ENCODE assay signal across 21 mouse cellular contexts in the genomic region with DNA sequence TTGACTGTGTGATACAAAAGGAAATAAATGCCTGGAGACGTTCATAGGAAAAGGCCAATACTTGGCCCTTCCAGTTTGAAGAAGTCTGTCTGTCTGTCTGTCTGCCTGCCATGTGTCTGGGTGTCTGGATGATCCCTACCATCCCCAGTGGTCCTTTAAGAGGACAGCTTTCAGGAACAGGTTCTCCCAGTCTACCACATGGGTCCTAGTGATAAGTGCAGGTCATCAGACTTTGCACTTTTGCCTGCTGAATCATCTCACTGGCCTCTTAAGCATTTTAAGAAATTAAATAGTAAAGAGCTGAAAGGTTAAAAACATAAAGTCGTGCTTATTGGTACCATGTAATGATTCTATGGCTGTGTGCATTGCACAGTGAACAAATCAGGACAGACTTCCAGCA. TPM values are rescaled to one million over a fixed set of nuclear protein-coding genes. Genes with fewer than 3 reads are reported as not detected.
DNase-seq lines count a peak whose midpoint lies in the region; ATAC-seq and TF ChIP-seq lines count a peak whose summit lies in the region.
"Had no signal": no experiment of that assay in that cellular context is flagged by ENCODE, and none has a peak within 500 bp of the region (broad histone marks: within the 10 kb centered on the region; RNA-seq: fewer than 3 reads in every experiment).

No protein-coding gene starts in this region.

- no peak for DNase-seq in embryo, embryonic 11 days
- DNase-seq in retina, postnatal 1 day = no peak
- DNase-seq: adrenal gland, adult 2 months; adrenal gland, adult 8-10 months; adrenal gland, postnatal 10 days; adrenal gland, postnatal 14 days; adrenal gland, postnatal 25 days; adrenal gland, postnatal 36 days; B cell, adult 2 months; cerebellum, adult 11 months; cerebellum, adult 11-12 months; cerebellum, adult 18-20 months had no signal

- no peak overlapping the region for H3K27ac ChIP-seq in intestine, embryonic 15.5 days
- peak overlapping the region; percentile 29; the same call in 1 of the 2 replicates for H3K27ac ChIP-seq in intestine, embryonic 16.5 days (ENCODE audit: low read length)
- no peak overlapping the region for H3K27ac ChIP-seq in intestine, postnatal 0 days (ENCODE audit: low read depth, low read length)
- H3K27ac ChIP-seq in forebrain, embryonic 12.5 days = no peak overlapping the region

- peak; percentile 82 for ATAC-seq in intestine, embryonic 15.5 days
- peak; percentile 86 for ATAC-seq in intestine, embryonic 16.5 days
- peak; percentile 83 for ATAC-seq in intestine, postnatal 0 days
- no peak for ATAC-seq in forebrain, embryonic 12.5 days (ENCODE audit: low FRiP score)
- ATAC-seq: activated CD4-positive, CD25-positive, alpha-beta regulatory T cell, adult 4 months; CD4-positive, CD25-positive, alpha-beta regulatory T cell, adult 4 months; Patski had no signal

- no peaks in the 10 kb centered on the region for H3K9me3 ChIP-seq in intestine, embryonic 15.5 days
- no peaks in the 10 kb centered on the region for H3K9me3 ChIP-seq in intestine, embryonic 16.5 days (ENCODE audit: control insufficient read depth, low read length)
- H3K9me3 ChIP-seq in intestine, postnatal 0 days (ENCODE audit: control insufficient read depth) = no peaks in the 10 kb centered on the region
- H3K9me3 ChIP-seq in forebrain, embryonic 12.5 days = no peaks in the 10 kb centered on the region

- no peak overlapping the region for H3K9ac ChIP-seq in intestine, embryonic 15.5 days
- H3K9ac ChIP-seq in intestine, embryonic 16.5 days (ENCODE audit: low read depth, low read length) = no peak overlapping the region
- H3K9ac ChIP-seq in intestine, postnatal 0 days (ENCODE audit: low read depth, low read length) = no peak overlapping the region
- no peak overlapping the region for H3K9ac ChIP-seq in forebrain, embryonic 12.5 days

- WGBS in intestine, embryonic 15.5 days = 48% methylated on average over 2 of the region's 2 CpGs
- WGBS in intestine, embryonic 16.5 days = 58% methylated on average over 2 of the region's 2 CpGs
- 38% methylated on average over 2 of the region's 2 CpGs for WGBS in intestine, postnatal 0 days
- WGBS in forebrain, embryonic 12.5 days = 77% methylated on average over 2 of the region's 2 CpGs

- no peaks in the 10 kb centered on the region for H3K36me3 ChIP-seq in intestine, embryonic 15.5 days
- no peaks in the 10 kb centered on the region for H3K36me3 ChIP-seq in intestine, embryonic 16.5 days (ENCODE audit: control insufficient read depth, insufficient read depth, low read length)
- H3K36me3 ChIP-seq in intestine, postnatal 0 days (ENCODE audit: control insufficient read depth, insufficient read depth) = no peaks in the 10 kb centered on the region
- no peaks in the 10 kb centered on the region for H3K36me3 ChIP-seq in forebrain, embryonic 12.5 days (replicated peaks)
- H3K36me3 ChIP-seq: G1E had no signal

- H3K4me2 ChIP-seq in intestine, embryonic 15.5 days (replicated peaks) = no peak overlapping the region
- H3K4me2 ChIP-seq in intestine, embryonic 16.5 days (ENCODE audit: low read depth, low read length) = no peak overlapping the region
- H3K4me2 ChIP-seq in intestine, postnatal 0 days (replicated peaks; ENCODE audit: low read depth) = no peak overlapping the region
- H3K4me2 ChIP-seq in forebrain, embryonic 12.5 days = no peak overlapping the region

- H3K27me3 ChIP-seq in intestine, embryonic 15.5 days (replicated peaks) = no peaks in the 10 kb centered on the region
- H3K27me3 ChIP-seq in intestine, embryonic 16.5 days (replicated peaks; ENCODE audit: control insufficient read depth, insufficient read depth, low read length) = no peaks in the 10 kb centered on the region
- H3K27me3 ChIP-seq in intestine, postnatal 0 days (replicated peaks; ENCODE audit: control insufficient read depth, insufficient read depth, low read length) = no peaks in the 10 kb centered on the region
- H3K27me3 ChIP-seq in forebrain, embryonic 12.5 days = no peaks in the 10 kb centered on the region
- H3K27me3 ChIP-seq: Patski had no signal

- TF ChIP-seq CTCF in intestine, postnatal 0 days (IDR thresholded peaks at IDR 0.05; ENCODE audit: low read depth) = no peak

- no peak overlapping the region for H3K4me3 ChIP-seq in intestine, embryonic 15.5 days (replicated peaks)
- no peak overlapping the region for H3K4me3 ChIP-seq in intestine, embryonic 16.5 days (ENCODE audit: low read length)
- H3K4me3 ChIP-seq in intestine, postnatal 0 days (ENCODE audit: low read depth, low read length) = no peak overlapping the region
- H3K4me3 ChIP-seq in forebrain, embryonic 12.5 days (replicated peaks) = no peak overlapping the region

- 0 out of 2 replicates have a peak, but pooled peaks cover 10% of the 10 kb centered on the region for H3K4me1 ChIP-seq in intestine, embryonic 15.5 days (replicated peaks)
- H3K4me1 ChIP-seq in intestine, embryonic 16.5 days (ENCODE audit: control insufficient read depth, insufficient read depth, low read length) = peaks cover 7% of the 10 kb centered on the region; the same call in 1 of the 2 replicates
- H3K4me1 ChIP-seq in intestine, postnatal 0 days (replicated peaks; ENCODE audit: control insufficient read depth, insufficient read depth, low read length) = peaks cover 8% of the 10 kb centered on the region; the same call in 1 of the 2 replicates
- no peaks in the 10 kb centered on the region for H3K4me1 ChIP-seq in forebrain, embryonic 12.5 days

RNA-seq across cellular contexts. Expression of a gene that starts 3.2 kb away (rescaled TPM):
- 0.43 and 1.0 TPM in 2 replicates for polyA plus RNA-seq in intestine, embryonic 15.5 days (2015; fragmentation: Nextera tagmentation; extraction: Ambion mirVana)
- polyA plus RNA-seq in intestine, embryonic 16.5 days (2015; fragmentation: Nextera tagmentation; extraction: Ambion mirVana) = 0.69 and 0.71 TPM in 2 replicates
- 0.43 and 0.68 TPM in 2 replicates for polyA plus RNA-seq in intestine, postnatal 0 days (2015; fragmentation: Nextera tagmentation; extraction: Ambion mirVana)
- polyA plus RNA-seq in forebrain, embryonic 12.5 days (2016; fragmentation: Nextera tagmentation; extraction: Ambion mirVana) = 0.37 and 0.40 TPM in 2 replicates
- polyA plus RNA-seq: activated CD4-positive, CD25-positive, alpha-beta regulatory T cell, adult 4 months; adrenal gland, adult 2 months; C2C12; CD4-positive, CD25-positive, alpha-beta regulatory T cell, adult 4 months; G1E; Patski had no signal

RNA-seq across cellular contexts. Expression of a gene that starts 19.2 kb away (rescaled TPM):
- 4.3 and 5.4 TPM in 2 replicates for polyA plus RNA-seq in intestine, embryonic 15.5 days (2015; fragmentation: Nextera tagmentation; extraction: Ambion mirVana)
- 4.2 and 5.4 TPM in 2 replicates for polyA plus RNA-seq in intestine, embryonic 16.5 days (2015; fragmentation: Nextera tagmentation; extraction: Ambion mirVana)
- 2.5 TPM in 2 replicates for polyA plus RNA-seq in intestine, postnatal 0 days (2015; fragmentation: Nextera tagmentation; extraction: Ambion mirVana)
- 1.1 and 1.2 TPM in 2 replicates for polyA plus RNA-seq in forebrain, embryonic 12.5 days (2016; fragmentation: Nextera tagmentation; extraction: Ambion mirVana)
- polyA plus RNA-seq: C2C12 had no signal

RNA-seq across cellular contexts. Expression of a gene that starts 19.2 kb away (rescaled TPM):
- 5.0 and 5.6 TPM in 2 replicates for polyA plus RNA-seq in intestine, embryonic 15.5 days (2015; fragmentation: Nextera tagmentation; extraction: Ambion mirVana)
- polyA plus RNA-seq in intestine, embryonic 16.5 days (2015; fragmentation: Nextera tagmentation; extraction: Ambion mirVana) = 3.9 and 4.3 TPM in 2 replicates
- 2.7 and 2.8 TPM in 2 replicates for polyA plus RNA-seq in intestine, postnatal 0 days (2015; fragmentation: Nextera tagmentation; extraction: Ambion mirVana)
- polyA plus RNA-seq in forebrain, embryonic 12.5 days (2016; fragmentation: Nextera tagmentation; extraction: Ambion mirVana) = 1.1 and 1.5 TPM in 2 replicates
- polyA plus RNA-seq: activated CD4-positive, CD25-positive, alpha-beta regulatory T cell, adult 4 months; C2C12; CD4-positive, CD25-positive, alpha-beta regulatory T cell, adult 4 months; G1E had no signal

RNA-seq across cellular contexts. Expression of a gene that starts 26.0 kb away (rescaled TPM):
- 0.05 and 0.18 TPM in 2 replicates for polyA plus RNA-seq in intestine, embryonic 15.5 days (2015; fragmentation: Nextera tagmentation; extraction: Ambion mirVana)
- polyA plus RNA-seq in intestine, embryonic 16.5 days (2015; fragmentation: Nextera tagmentation; extraction: Ambion mirVana) = 0.04 and 0.17 TPM in 2 replicates
- 0.13 TPM in 1 of 2 replicates, not detected in the other for polyA plus RNA-seq in intestine, postnatal 0 days (2015; fragmentation: Nextera tagmentation; extraction: Ambion mirVana)
- 0.12 and 0.13 TPM in 2 replicates for polyA plus RNA-seq in forebrain, embryonic 12.5 days (2016; fragmentation: Nextera tagmentation; extraction: Ambion mirVana)
- polyA plus RNA-seq: adrenal gland, adult 2 months; C2C12; CD4-positive, CD25-positive, alpha-beta regulatory T cell, adult 4 months; G1E had no signal
